Mouse (Mus musculus): ENCODE measurements around the gene Ddx24. TPM values are rescaled to one million over a fixed set of nuclear protein-coding genes. Genes with fewer than 3 reads are reported as not detected.

Gene Ddx24
- polyA plus RNA-seq, 1 experiment = 50.8 TPM

- 72% methylated on average over 6 of the region's 6 CpGs for WGBS
- Histone ChIP-seq H3K4me3 (ENCODE audit: control insufficient read depth, insufficient read depth, low read length) (no peak overlapping the region), H3K27ac (ENCODE audit: control insufficient read depth, insufficient read depth, low read length) (no peak overlapping the region), H3K4me1 (replicated peaks; ENCODE audit: control insufficient read depth, insufficient read depth, low read length) (peaks cover 8% of the 10 kb centered on the region; the same call in 1 of the 2 replicates), H3K36me3 (ENCODE audit: control insufficient read depth, insufficient read depth, low read length) (no peaks in the 10 kb centered on the region), H3K27me3 (ENCODE audit: control insufficient read depth, insufficient read depth, low read length) (peaks cover 3% of the 10 kb centered on the region; the same call in 1 of the 2 replicates)
- DNase-seq = no peak
- TF ChIP-seq POLR2A (IDR thresholded peaks at IDR 0.05; ENCODE audit: control insufficient read depth, extremely low read depth, insufficient read depth, low read length, poor library complexity) = no peak
- no peak for TF ChIP-seq CTCF (IDR thresholded peaks at IDR 0.05; ENCODE audit: borderline replicate concordance, control insufficient read depth, extremely low read depth, insufficient read depth, low read length, poor library complexity)
Measured at GRCm38 (mm10) chr12:103393528-103393927, 32.1 kb downstream of the Ddx24 start.

- H3K27ac ChIP-seq (ENCODE audit: control insufficient read depth, insufficient read depth, low read length) = no peak overlapping the region
- no peaks in the 10 kb centered on the region for H3K36me3 ChIP-seq (ENCODE audit: control insufficient read depth, insufficient read depth, low read length)
- DNase-seq = no peak
- TF ChIP-seq CTCF (IDR thresholded peaks at IDR 0.05; ENCODE audit: borderline replicate concordance, control insufficient read depth, extremely low read depth, insufficient read depth, low read length, poor library complexity) (no peak), POLR2A (IDR thresholded peaks at IDR 0.05; ENCODE audit: control insufficient read depth, extremely low read depth, insufficient read depth, low read length, poor library complexity) (no peak)
- peaks cover 3% of the 10 kb centered on the region; the same call in 1 of the 2 replicates for H3K27me3 ChIP-seq (ENCODE audit: control insufficient read depth, insufficient read depth, low read length)
- 94% methylated on average over 7 of the region's 7 CpGs for WGBS
- H3K4me3 ChIP-seq (ENCODE audit: control insufficient read depth, insufficient read depth, low read length) = no peak overlapping the region
- H3K4me1 ChIP-seq (replicated peaks; ENCODE audit: control insufficient read depth, insufficient read depth, low read length) = peaks cover 8% of the 10 kb centered on the region; the same call in 1 of the 2 replicates
Measured at GRCm38 (mm10) chr12:103391098-103391497, 34.5 kb downstream of the Ddx24 start.

GRCm38 (mm10) chr12:103389982-103390381, 35.6 kb downstream of the Ddx24 start:
- WGBS = 51% methylated on average over 3 of the region's 4 CpGs
- no peak for TF ChIP-seq CTCF (IDR thresholded peaks at IDR 0.05; ENCODE audit: borderline replicate concordance, control insufficient read depth, extremely low read depth, insufficient read depth, low read length, poor library complexity)
- no peak for TF ChIP-seq POLR2A (IDR thresholded peaks at IDR 0.05; ENCODE audit: control insufficient read depth, extremely low read depth, insufficient read depth, low read length, poor library complexity)
- H3K27ac ChIP-seq (ENCODE audit: control insufficient read depth, insufficient read depth, low read length) = no peak overlapping the region
- peaks cover 8% of the 10 kb centered on the region; the same call in 1 of the 2 replicates for H3K4me1 ChIP-seq (replicated peaks; ENCODE audit: control insufficient read depth, insufficient read depth, low read length)
- peaks cover 3% of the 10 kb centered on the region; the same call in 1 of the 2 replicates for H3K27me3 ChIP-seq (ENCODE audit: control insufficient read depth, insufficient read depth, low read length)
- no peaks in the 10 kb centered on the region for H3K36me3 ChIP-seq (ENCODE audit: control insufficient read depth, insufficient read depth, low read length)
- no peak overlapping the region for H3K4me3 ChIP-seq (ENCODE audit: control insufficient read depth, insufficient read depth, low read length)
- DNase-seq = no peak

- H3K27ac ChIP-seq (ENCODE audit: control insufficient read depth, insufficient read depth, low read length) = no peak overlapping the region
Measured at GRCm38 (mm10) chr12:103389348-103389727, 36.3 kb downstream of the Ddx24 start.

GRCm38 (mm10) chr12:103388505-103389347, 36.9 kb downstream of the Ddx24 start, which contains the start of gene Otub2:
Otub2 (plus strand) TSS chr12:103388682.
- WGBS = 3% methylated on average over 58 of the region's 58 CpGs
- peaks cover 8% of the 10 kb centered on the region; the same call in 1 of the 2 replicates for H3K4me1 ChIP-seq (replicated peaks; ENCODE audit: control insufficient read depth, insufficient read depth, low read length)
- peak within 1 kb of the TSS; percentile 54 for H3K4me3 ChIP-seq (ENCODE audit: control insufficient read depth, insufficient read depth, low read length)
- TF ChIP-seq POLR2A (IDR thresholded peaks at IDR 0.05; ENCODE audit: control insufficient read depth, extremely low read depth, insufficient read depth, low read length, poor library complexity) (no peak), CTCF (IDR thresholded peaks at IDR 0.05; ENCODE audit: borderline replicate concordance, control insufficient read depth, extremely low read depth, insufficient read depth, low read length, poor library complexity) (no peak)
- peaks cover 3% of the 10 kb centered on the region; the same call in 1 of the 2 replicates for H3K27me3 ChIP-seq (ENCODE audit: control insufficient read depth, insufficient read depth, low read length)
- H3K36me3 ChIP-seq (ENCODE audit: control insufficient read depth, insufficient read depth, low read length) = no peaks in the 10 kb centered on the region
- peak; percentile 90 for DNase-seq
- no peak within 1 kb of the TSS for H3K27ac ChIP-seq (ENCODE audit: control insufficient read depth, insufficient read depth, low read length)

More at GRCm38 (mm10) chr12:103389348-103389727, 36.3 kb downstream of the Ddx24 start:
- Histone ChIP-seq H3K36me3 (ENCODE audit: control insufficient read depth, insufficient read depth, low read length) (no peaks in the 10 kb centered on the region), H3K27me3 (ENCODE audit: control insufficient read depth, insufficient read depth, low read length) (peaks cover 3% of the 10 kb centered on the region; the same call in 1 of the 2 replicates), H3K4me1 (replicated peaks; ENCODE audit: control insufficient read depth, insufficient read depth, low read length) (peaks cover 8% of the 10 kb centered on the region; the same call in 1 of the 2 replicates), H3K4me3 (ENCODE audit: control insufficient read depth, insufficient read depth, low read length) (no peak overlapping the region)
- no peak for DNase-seq
- WGBS = 100% methylated on average over 2 of the region's 2 CpGs
- TF ChIP-seq CTCF (IDR thresholded peaks at IDR 0.05; ENCODE audit: borderline replicate concordance, control insufficient read depth, extremely low read depth, insufficient read depth, low read length, poor library complexity) (no peak), POLR2A (IDR thresholded peaks at IDR 0.05; ENCODE audit: control insufficient read depth, extremely low read depth, insufficient read depth, low read length, poor library complexity) (no peak)

- 93% methylated on average over 4 of the region's 4 CpGs for WGBS
- Histone ChIP-seq H3K27ac (ENCODE audit: control insufficient read depth, insufficient read depth, low read length) (no peak overlapping the region), H3K4me3 (ENCODE audit: control insufficient read depth, insufficient read depth, low read length) (no peak overlapping the region), H3K36me3 (ENCODE audit: control insufficient read depth, insufficient read depth, low read length) (no peaks in the 10 kb centered on the region), H3K27me3 (ENCODE audit: control insufficient read depth, insufficient read depth, low read length) (no peaks in the 10 kb centered on the region), H3K4me1 (replicated peaks; ENCODE audit: control insufficient read depth, insufficient read depth, low read length) (peaks cover 3% of the 10 kb centered on the region; the same call in 1 of the 2 replicates)
- DNase-seq = no peak
- TF ChIP-seq POLR2A (IDR thresholded peaks at IDR 0.05; ENCODE audit: control insufficient read depth, extremely low read depth, insufficient read depth, low read length, poor library complexity) = no peak
- TF ChIP-seq CTCF (IDR thresholded peaks at IDR 0.05; ENCODE audit: borderline replicate concordance, control insufficient read depth, extremely low read depth, insufficient read depth, low read length, poor library complexity) = no peak
Measured at GRCm38 (mm10) chr12:103380226-103380625, 45.4 kb downstream of the Ddx24 start.
